Mouse (Mus musculus) heart, embryonic 14.5 days (tissue): ENCODE data around the gene Ddhd1. TPM values are rescaled to one million over a fixed set of nuclear protein-coding genes. Genes with fewer than 3 reads are reported as not detected.
A peak's percentile ranks its signal among the peaks of the same experiment; 100 is the strongest.

ENCODE experiments used
- ATAC-seq: fragments of 200-750 bp; cut with Nextera tagmentation; 2 replicates; pipeline ENCODE4 v1.8.0; 2017; ENCODE audit warnings: low read depth, moderate TSS enrichment; ENCODE audit not compliant: insufficient number of reproducible peaks, insufficient read depth, low FRiP score
- H3K27ac ChIP-seq, 2 experiments: fragments of 200-500 bp in 1 of 2; fragments of 300-500 bp in 1 of 2; sonication (generic) in 1 of 2; replicated peaks in 1 of 2; 2 replicates each; pipeline ENCODE4 v1.5.1; 2012 to 2014; ENCODE audit warnings: low read depth in 2 of 2, low read length in 2 of 2, control low read depth in 1 of 2, mild to moderate bottlenecking in 1 of 2, mixed read lengths in 1 of 2; ENCODE audit not compliant: control insufficient read depth in 1 of 2, insufficient read depth in 1 of 2
- H3K27me3 ChIP-seq: fragments of 300-500 bp; sonication (generic); 2 replicates; pipeline ENCODE4 v1.6.1; 2014; ENCODE audit warnings: mild to moderate bottlenecking, low read length, control low read depth; ENCODE audit not compliant: control insufficient read depth, insufficient read depth
- H3K36me3 ChIP-seq: fragments of 300-500 bp; sonication (generic); 2 replicates; pipeline ENCODE4 v1.6.1; 2014; ENCODE audit warnings: mild to moderate bottlenecking, control low read depth, low read length, mixed read lengths; ENCODE audit not compliant: control insufficient read depth, insufficient read depth
- H3K4me1 ChIP-seq, 2 experiments: fragments of 200-500 bp in 1 of 2; fragments of 300-500 bp in 1 of 2; sonication (generic) in 1 of 2; 2 replicates each; pipeline ENCODE4 v1.6.1; 2012 to 2014; ENCODE audit warnings: low read length in 2 of 2, control low read depth in 1 of 2, mixed read lengths in 1 of 2; ENCODE audit not compliant: control insufficient read depth in 2 of 2, insufficient read depth in 2 of 2
- H3K4me2 ChIP-seq: fragments of 300-500 bp; sonication (generic); 2 replicates; pipeline ENCODE4 v1.6.1; 2014; ENCODE audit warnings: mild to moderate bottlenecking, low read length
- H3K4me3 ChIP-seq, 2 experiments: fragments of 200-500 bp in 1 of 2; fragments of 300-500 bp in 1 of 2; sonication (generic) in 1 of 2; 2 replicates each; pipeline ENCODE4 v1.5.1; 2012 to 2014; ENCODE audit warnings: low read length in 2 of 2, mild to moderate bottlenecking in 2 of 2, control low read depth in 1 of 2, low read depth in 1 of 2, moderate library complexity in 1 of 2; ENCODE audit not compliant: control insufficient read depth in 1 of 2, insufficient read depth in 1 of 2
- H3K9ac ChIP-seq: fragments of 300-500 bp; sonication (generic); 2 replicates; pipeline ENCODE4 v1.6.1; 2014; ENCODE audit warnings: mild to moderate bottlenecking, low read length
- H3K9me3 ChIP-seq: fragments of 300-500 bp; sonication (generic); 2 replicates; pipeline ENCODE4 v1.6.1; 2016; ENCODE audit warnings: low read length, control low read depth; ENCODE audit not compliant: control insufficient read depth
- WGBS: fragments of 180-500 bp; shearing (Covaris S2); extraction: QIAGEN DNeasy Blood & Tissue Kit; methylation state at CpG from one replicate; pipeline ENCODE4 v1.1.7; 2014; 5-methylcytosine and 5-hydroxymethylcytosine counted together
- polyA plus RNA-seq: library from polyadenylated mRNA; unstranded; fragments of >200 nt; fragmentation: Nextera tagmentation; extraction: Ambion mirVana; gene quantifications from 2 replicates; pipeline ENCODE4 v1.2.1, GENCODE M21; 2014

The Ddhd1 gene
- polyA plus RNA-seq, 1 experiment from 2014 or later: 13.8 TPM

DNA sequence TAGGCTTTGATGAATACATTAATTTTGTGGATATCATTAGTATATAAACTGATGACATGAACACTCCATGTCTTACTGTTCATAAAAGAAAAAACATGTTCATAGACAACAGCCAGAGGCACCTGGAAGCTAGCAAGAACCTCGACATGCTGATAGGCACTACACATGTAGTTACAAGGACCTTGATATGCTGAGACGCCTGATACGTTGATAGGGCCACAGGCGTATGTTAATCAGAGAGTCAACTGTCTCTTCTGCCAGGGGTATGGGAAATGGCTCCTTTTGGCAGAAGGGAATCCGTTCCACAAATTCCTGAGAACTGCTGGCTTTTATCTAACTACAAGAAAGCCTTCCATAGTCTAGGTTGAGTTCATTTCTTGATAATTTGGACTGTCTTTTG, 27.4 kb downstream of the Ddhd1 start:
- H3K36me3 ChIP-seq: no peaks in the 10 kb centered on the region
- no peaks in the 10 kb centered on the region for H3K27me3 ChIP-seq
- no peak overlapping the region for H3K9ac ChIP-seq
- H3K4me3 ChIP-seq: no peak overlapping the region
- no peak for ATAC-seq
- peak overlapping the region; percentile 44 to 66; a peak in 2 of 4 replicates for H3K27ac ChIP-seq
- 23% methylated on average over 5 of the region's 5 CpGs for WGBS
- H3K4me1 ChIP-seq: peaks cover 0 to 17% of the 10 kb centered on the region in 2 experiments; a peak in 3 of 4 replicates
- no peak overlapping the region for H3K4me2 ChIP-seq
- no peaks in the 10 kb centered on the region for H3K9me3 ChIP-seq

DNA sequence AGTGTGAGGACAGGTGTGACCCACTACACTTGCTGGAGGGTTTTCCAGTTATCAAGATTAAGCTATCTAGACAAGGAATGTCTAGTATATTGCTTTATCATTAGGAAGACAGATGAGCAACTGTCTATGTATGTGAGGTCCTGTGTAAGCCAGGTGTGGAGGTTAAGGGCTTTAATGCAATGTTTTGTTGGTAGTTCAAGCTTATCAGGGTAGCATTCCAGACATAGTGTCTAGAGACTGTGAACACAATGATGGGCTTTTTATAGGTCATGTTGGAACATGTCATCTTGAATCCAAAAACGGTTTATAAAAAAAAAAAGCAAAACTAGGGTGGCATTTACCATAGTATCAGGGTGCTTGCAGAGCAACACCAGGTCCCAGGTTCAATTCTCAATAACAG, 28.0 kb downstream of the Ddhd1 start:
- Histone ChIP-seq H3K27me3 (no peaks in the 10 kb centered on the region), H3K9ac (no peak overlapping the region), H3K4me1 (peaks cover 0 to 17% of the 10 kb centered on the region in 2 experiments; a peak in 3 of 4 replicates), H3K9me3 (no peaks in the 10 kb centered on the region), H3K4me3 (no peak overlapping the region), H3K36me3 (no peaks in the 10 kb centered on the region), H3K4me2 (peak overlapping the region; percentile 18; the same call in 1 of the 2 replicates), H3K27ac (peak overlapping the region; percentile 58 to 66; a peak in 2 of 4 replicates)
- 14% methylated on average over 1 of the region's 1 CpGs for WGBS
- no peak for ATAC-seq

DNA sequence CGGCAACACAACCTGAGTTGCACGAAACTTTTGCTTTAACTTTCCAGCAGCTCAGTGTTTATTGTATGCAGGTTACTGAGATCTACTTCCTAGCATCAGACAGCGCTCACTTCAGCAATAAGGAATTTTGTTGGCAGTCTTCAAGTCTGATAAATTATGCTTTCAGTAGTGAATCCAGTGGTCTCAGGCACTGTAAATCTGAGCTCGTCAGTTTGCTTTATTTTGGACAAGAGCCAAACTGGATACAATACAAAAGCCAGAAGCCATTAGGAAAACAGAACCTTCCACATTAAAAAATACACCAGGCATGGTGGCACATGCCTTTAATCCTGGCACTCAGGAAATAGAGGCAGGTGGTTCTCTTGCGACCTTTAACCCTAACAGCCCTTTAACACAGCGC, 39.6 kb downstream of the Ddhd1 start:
- peak overlapping the region in 1 of 2 experiments; percentile 48; a peak in 2 of 4 replicates for H3K27ac ChIP-seq
- no peak overlapping the region for H3K9ac ChIP-seq
- no peaks in the 10 kb centered on the region for H3K9me3 ChIP-seq
- H3K4me1 ChIP-seq: peaks cover 16 to 38% of the 10 kb centered on the region in 2 experiments
- H3K27me3 ChIP-seq: no peaks in the 10 kb centered on the region
- ATAC-seq: no peak
- 63% methylated on average over 6 of the region's 6 CpGs for WGBS
- H3K4me3 ChIP-seq: no peak overlapping the region
- H3K36me3 ChIP-seq: peaks cover 29% of the 10 kb centered on the region
- H3K4me2 ChIP-seq: no peak overlapping the region

DNA sequence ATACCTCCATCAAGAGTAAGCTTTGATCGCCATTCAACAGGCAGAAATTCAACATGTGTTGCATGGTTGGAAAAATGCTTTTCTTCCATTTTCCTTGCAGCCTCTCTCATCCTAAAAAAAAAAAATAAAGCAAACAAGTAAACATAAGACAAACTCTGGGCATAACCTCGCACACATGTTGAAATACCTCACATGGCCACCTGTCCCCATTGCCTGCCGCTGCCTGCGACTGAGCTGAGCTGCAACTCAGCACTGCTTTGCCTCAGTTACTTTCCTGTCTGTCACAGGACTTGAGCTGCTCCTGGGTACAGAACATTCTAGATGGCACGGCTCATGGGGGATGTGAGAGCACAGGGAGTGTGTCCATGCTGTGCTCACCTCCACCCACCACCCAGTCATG, 41.4 kb downstream of the Ddhd1 start:
- no peaks in the 10 kb centered on the region for H3K9me3 ChIP-seq
- no peak overlapping the region for H3K27ac ChIP-seq
- H3K27me3 ChIP-seq: no peaks in the 10 kb centered on the region
- no peak overlapping the region for H3K9ac ChIP-seq
- H3K4me1 ChIP-seq: peaks cover 16 to 38% of the 10 kb centered on the region in 2 experiments
- no peak overlapping the region for H3K4me2 ChIP-seq
- H3K36me3 ChIP-seq: peaks cover 45% of the 10 kb centered on the region
- no peak overlapping the region for H3K4me3 ChIP-seq
- WGBS: 90% methylated on average over 5 of the region's 5 CpGs
- ATAC-seq: no peak

DNA sequence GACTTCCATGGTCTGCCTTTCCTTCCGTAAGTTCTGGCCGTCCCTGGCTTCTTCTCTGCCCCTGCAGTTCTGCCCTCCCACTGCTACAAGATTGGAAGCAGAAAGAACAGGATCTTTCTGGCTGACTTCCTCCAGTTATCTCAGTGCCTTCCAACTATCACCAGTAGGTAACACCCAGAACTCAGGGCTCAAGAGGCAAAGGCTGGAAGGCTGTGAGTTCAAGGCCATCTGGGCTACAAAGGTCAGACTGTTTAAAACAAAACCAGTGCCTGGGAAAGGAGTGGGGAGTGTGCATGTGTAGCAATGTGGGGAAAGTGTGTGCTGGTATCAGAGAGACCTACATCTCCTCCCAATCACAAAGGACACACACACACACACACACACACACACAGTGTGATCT, 42.2 kb downstream of the Ddhd1 start:
- Histone ChIP-seq H3K36me3 (peaks cover 46% of the 10 kb centered on the region), H3K4me3 (no peak overlapping the region), H3K9ac (0 out of 2 replicates have a peak overlapping the region, but pooled peaks have one; percentile 30), H3K9me3 (no peaks in the 10 kb centered on the region), H3K4me1 (peaks cover 16 to 38% of the 10 kb centered on the region in 2 experiments), H3K27ac (peak overlapping the region; percentile 48 to 69), H3K27me3 (no peaks in the 10 kb centered on the region), H3K4me2 (no peak overlapping the region)
- WGBS: 36% methylated on average over 2 of the region's 2 CpGs
- ATAC-seq: no peak

DNA sequence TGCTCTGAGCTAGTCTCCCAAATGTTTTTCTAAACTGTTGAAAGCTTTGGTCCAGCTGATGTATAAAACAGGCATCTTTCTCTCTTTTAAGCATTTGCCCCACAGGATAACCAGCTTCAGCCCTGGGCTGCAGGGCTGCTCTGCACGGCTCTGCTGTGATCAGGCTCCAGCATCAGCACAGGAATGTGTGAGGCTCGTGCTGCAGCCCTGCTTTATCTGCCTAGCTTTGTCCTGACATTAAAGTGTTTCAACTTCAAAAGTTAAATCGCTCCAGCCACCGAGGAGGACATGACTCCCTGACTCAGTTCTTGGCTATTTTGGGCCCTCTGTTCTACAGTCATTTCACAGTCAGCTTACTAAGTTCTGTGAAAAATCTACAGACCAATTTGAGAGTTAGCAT, 43.1 kb downstream of the Ddhd1 start:
- H3K36me3 ChIP-seq: peaks cover 56% of the 10 kb centered on the region
- H3K9ac ChIP-seq: no peak overlapping the region
- WGBS: 8% methylated on average over 4 of the region's 4 CpGs
- H3K4me2 ChIP-seq: no peak overlapping the region
- no peaks in the 10 kb centered on the region for H3K27me3 ChIP-seq
- peaks cover 16 to 38% of the 10 kb centered on the region in 2 experiments for H3K4me1 ChIP-seq
- no peaks in the 10 kb centered on the region for H3K9me3 ChIP-seq
- ATAC-seq: peak; percentile 56; the same call in 1 of the 2 replicates
- H3K4me3 ChIP-seq: no peak overlapping the region
- peak overlapping the region; percentile 73 to 74 for H3K27ac ChIP-seq

DNA sequence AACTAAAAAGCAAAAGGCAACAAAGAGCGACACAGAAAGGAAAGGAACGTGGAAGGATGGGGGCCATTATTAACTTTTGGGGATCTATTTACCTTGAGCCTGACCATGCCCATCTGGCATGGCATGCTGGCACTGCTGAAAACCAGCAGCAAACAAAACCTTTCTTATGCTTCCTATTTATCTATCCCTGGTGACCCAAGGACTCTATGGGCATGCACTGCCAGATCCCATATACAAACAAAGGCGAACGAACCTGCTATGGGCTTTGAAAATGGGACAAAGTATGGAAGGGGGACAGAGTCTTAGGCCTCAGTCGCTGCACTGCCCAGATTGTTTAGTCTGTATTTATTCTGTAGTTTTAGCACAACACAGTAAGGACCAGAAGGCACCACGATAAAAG, 43.5 kb downstream of the Ddhd1 start:
- no peak; the same call in 1 of the 2 replicates for ATAC-seq
- no peak overlapping the region for H3K4me2 ChIP-seq
- H3K4me3 ChIP-seq: no peak overlapping the region
- 68% methylated on average over 6 of the region's 6 CpGs for WGBS
- H3K4me1 ChIP-seq: peaks cover 16 to 38% of the 10 kb centered on the region in 2 experiments
- no peaks in the 10 kb centered on the region for H3K9me3 ChIP-seq
- H3K36me3 ChIP-seq: peaks cover 60% of the 10 kb centered on the region
- H3K9ac ChIP-seq: no peak overlapping the region
- H3K27ac ChIP-seq: peak overlapping the region; percentile 73 to 74
- no peaks in the 10 kb centered on the region for H3K27me3 ChIP-seq

DNA sequence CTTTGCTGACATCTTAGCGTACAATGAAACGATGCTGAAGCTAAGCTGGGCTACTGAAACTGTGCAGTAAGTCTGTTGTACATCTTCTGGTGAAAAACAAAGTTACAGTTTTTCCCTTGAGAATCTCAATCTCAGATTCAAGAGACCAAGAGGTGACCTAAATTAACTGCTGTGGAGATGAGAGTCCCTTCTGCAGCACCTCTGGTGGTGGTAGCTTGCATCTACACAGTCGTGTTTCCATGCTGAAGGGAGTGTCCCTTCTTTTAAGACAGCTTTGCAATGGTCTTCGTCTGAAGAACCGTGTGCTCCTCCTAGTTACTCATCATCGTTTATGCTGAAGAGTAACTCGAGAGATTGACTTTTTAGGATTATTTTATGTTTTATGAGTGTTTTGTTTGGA, 46.3 kb downstream of the Ddhd1 start:
- H3K9ac ChIP-seq: no peak overlapping the region
- no peak overlapping the region for H3K4me2 ChIP-seq
- H3K27me3 ChIP-seq: no peaks in the 10 kb centered on the region
- peaks cover 62% of the 10 kb centered on the region for H3K36me3 ChIP-seq
- peaks cover 13 to 22% of the 10 kb centered on the region in 2 experiments for H3K4me1 ChIP-seq
- ATAC-seq: no peak
- no peak overlapping the region for H3K27ac ChIP-seq
- 84% methylated on average over 7 of the region's 7 CpGs for WGBS
- H3K9me3 ChIP-seq: no peaks in the 10 kb centered on the region
- H3K4me3 ChIP-seq: no peak overlapping the region
